Mouse (Mus musculus) liver, postnatal 0 days (tissue): ENCODE results near the gene Fras1.

ENCODE experiments used
- CTCF ChIP-seq: sonication (generic); IDR thresholded peaks from 2 replicates; pipeline ENCODE4 v1.5.1; 2016; ENCODE audit warnings: antibody characterized with exemption, low read depth
- EP300 ChIP-seq: IDR thresholded peaks from 2 replicates; pipeline ENCODE4 v1.6.1; 2016; ENCODE audit warnings: antibody characterized with exemption, low read depth, mild to moderate bottlenecking

DNA sequence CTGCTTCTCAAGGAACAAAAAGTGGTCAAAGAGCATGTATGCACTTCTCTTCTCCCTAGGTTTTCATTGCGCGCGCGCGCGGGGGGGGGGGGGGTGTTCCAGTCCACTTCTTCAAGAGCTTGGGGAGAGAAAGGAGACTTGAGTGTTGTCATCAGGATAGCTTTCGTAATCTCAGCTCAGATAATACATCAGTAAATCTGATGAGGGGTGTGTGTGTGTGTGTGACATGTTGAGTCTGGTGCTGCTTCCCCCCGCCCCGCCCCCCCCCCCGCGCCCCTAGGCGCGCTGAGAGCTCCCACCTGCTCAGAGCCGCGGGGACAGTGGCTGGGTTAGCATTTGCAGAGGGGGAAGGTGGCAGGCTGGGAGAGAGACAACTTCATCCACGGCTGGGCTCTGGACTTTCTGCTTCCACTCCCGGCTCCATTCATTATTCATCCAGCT is 1.7 kb downstream of the Fras1 start:
- no peak for TF ChIP-seq CTCF
- no peak for TF ChIP-seq EP300
